Mouse (Mus musculus) stomach, embryonic 14.5 days (tissue): ENCODE measurements around the gene Mgmt. TPM values are rescaled to one million over a fixed set of nuclear protein-coding genes. Genes with fewer than 3 reads are reported as not detected.
A peak's percentile ranks its signal among the peaks of the same experiment; 100 is the strongest.

Source experiments
- ATAC-seq: fragments of 200-750 bp; cut with Nextera tagmentation; 2 replicates; pipeline ENCODE4 v1.8.0; 2017; ENCODE audit warnings: low read depth, moderate TSS enrichment; ENCODE audit not compliant: insufficient number of reproducible peaks, insufficient read depth, low FRiP score
- H3K27ac ChIP-seq: fragments of 300-500 bp; sonication (generic); 2 replicates; pipeline ENCODE4 v1.5.1; 2014; ENCODE audit warnings: mild to moderate bottlenecking, low read length, moderate library complexity, mixed read lengths
- H3K27me3 ChIP-seq: fragments of 300-500 bp; sonication (generic); 2 replicates; pipeline ENCODE4 v1.6.1; 2014; ENCODE audit warnings: low read length, control low read depth, mixed read lengths; ENCODE audit not compliant: control insufficient read depth, insufficient read depth
- H3K36me3 ChIP-seq: fragments of 300-500 bp; sonication (generic); 2 replicates; pipeline ENCODE4 v1.6.1; 2014; ENCODE audit warnings: mild to moderate bottlenecking, control low read depth, low read length, moderate library complexity, mixed read lengths; ENCODE audit not compliant: control insufficient read depth, insufficient read depth
- H3K4me1 ChIP-seq: fragments of 300-500 bp; sonication (generic); 2 replicates; pipeline ENCODE4 v1.6.1; 2014; ENCODE audit warnings: low read length, control low read depth, mixed read lengths; ENCODE audit not compliant: control insufficient read depth, insufficient read depth
- H3K4me2 ChIP-seq: fragments of 300-500 bp; sonication (generic); replicated peaks from 2 replicates; pipeline ENCODE4 v1.6.1; 2014; ENCODE audit warnings: low read depth, low read length, control low read depth
- H3K4me3 ChIP-seq: fragments of 300-500 bp; sonication (generic); 2 replicates; pipeline ENCODE4 v1.5.1; 2014; ENCODE audit warnings: low read depth, low read length, control low read depth
- H3K9ac ChIP-seq: fragments of 300-500 bp; sonication (generic); replicated peaks from 2 replicates; pipeline ENCODE4 v1.6.1; 2014; ENCODE audit warnings: low read depth, mild to moderate bottlenecking, control low read depth, low read length, moderate library complexity, mixed read lengths
- H3K9me3 ChIP-seq: fragments of 300-500 bp; sonication (generic); 2 replicates; pipeline ENCODE4 v1.6.1; 2016; ENCODE audit warnings: low read depth, low read length, control low read depth; ENCODE audit not compliant: control insufficient read depth
- WGBS: fragments of 180-500 bp; shearing (Covaris S2); extraction: QIAGEN DNeasy Blood & Tissue Kit; methylation state at CpG from one replicate; pipeline ENCODE4 v1.1.7; 2014; 5-methylcytosine and 5-hydroxymethylcytosine counted together
- polyA plus RNA-seq: library from polyadenylated mRNA; unstranded; fragments of >200 nt; fragmentation: Nextera tagmentation; extraction: Ambion mirVana; gene quantifications from 2 replicates; pipeline ENCODE4 v1.2.1, GENCODE M21; 2014

Mgmt gene
- polyA plus RNA-seq, 1 experiment from 2014 or later = 10.5 TPM

DNA sequence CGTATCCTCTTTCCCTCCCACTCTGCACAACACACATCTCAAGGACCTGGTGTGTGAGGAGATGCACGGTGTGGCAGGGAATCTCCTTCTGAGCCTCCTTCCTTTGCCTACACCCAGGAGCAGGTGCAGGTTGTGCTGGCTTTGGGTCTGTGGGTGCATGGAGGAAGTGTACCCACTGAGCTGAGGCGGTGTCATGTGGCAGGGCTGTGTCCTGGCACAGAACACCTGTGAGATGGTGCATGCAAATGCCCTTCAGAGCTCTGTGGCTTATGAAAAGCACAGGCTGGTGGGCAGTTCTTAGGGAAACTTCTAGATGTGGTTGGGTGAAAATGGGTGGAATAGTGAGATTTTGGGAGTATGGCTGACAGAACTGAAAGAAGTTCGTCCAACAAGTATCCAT is 44.0 kb downstream of the Mgmt start:
- ATAC-seq = no peak
- WGBS = 89% methylated on average over 4 of the region's 4 CpGs

DNA sequence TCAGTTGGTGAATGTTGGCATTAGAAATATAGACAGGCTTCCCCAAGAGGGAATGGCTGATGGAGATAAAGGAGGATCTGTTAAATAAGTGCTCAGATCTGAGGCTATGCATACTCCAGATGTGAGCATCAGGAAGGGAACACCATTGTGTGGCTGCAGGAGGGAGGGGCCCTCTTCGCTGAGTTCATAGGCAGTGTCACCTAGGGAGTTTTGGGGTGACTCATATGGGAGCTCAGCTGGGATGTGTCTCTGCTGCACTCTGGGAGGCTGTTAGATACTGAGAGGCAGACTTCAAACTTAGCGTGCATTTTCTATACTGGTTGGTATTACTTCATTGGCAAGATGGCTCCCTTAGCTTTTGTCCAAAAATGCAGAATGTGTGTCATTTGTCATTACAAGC is 48.0 kb downstream of the Mgmt start:
- Histone ChIP-seq H3K36me3 (no peaks in the 10 kb centered on the region), H3K9me3 (no peaks in the 10 kb centered on the region), H3K4me3 (no peak overlapping the region), H3K9ac (no peak overlapping the region), H3K4me1 (no peaks in the 10 kb centered on the region), H3K27ac (no peak overlapping the region), H3K27me3 (no peaks in the 10 kb centered on the region), H3K4me2 (no peak overlapping the region)
- no peak for ATAC-seq
- WGBS = 80% methylated on average over 2 of the region's 2 CpGs

More for the DNA sequence above, 44.0 kb downstream of the Mgmt start:
- Histone ChIP-seq H3K27me3 (no peaks in the 10 kb centered on the region), H3K9me3 (no peaks in the 10 kb centered on the region; the same call in 1 of the 2 replicates), H3K9ac (no peak overlapping the region), H3K4me3 (no peak overlapping the region), H3K4me2 (no peak overlapping the region), H3K36me3 (no peaks in the 10 kb centered on the region), H3K27ac (no peak overlapping the region), H3K4me1 (no peaks in the 10 kb centered on the region)

DNA sequence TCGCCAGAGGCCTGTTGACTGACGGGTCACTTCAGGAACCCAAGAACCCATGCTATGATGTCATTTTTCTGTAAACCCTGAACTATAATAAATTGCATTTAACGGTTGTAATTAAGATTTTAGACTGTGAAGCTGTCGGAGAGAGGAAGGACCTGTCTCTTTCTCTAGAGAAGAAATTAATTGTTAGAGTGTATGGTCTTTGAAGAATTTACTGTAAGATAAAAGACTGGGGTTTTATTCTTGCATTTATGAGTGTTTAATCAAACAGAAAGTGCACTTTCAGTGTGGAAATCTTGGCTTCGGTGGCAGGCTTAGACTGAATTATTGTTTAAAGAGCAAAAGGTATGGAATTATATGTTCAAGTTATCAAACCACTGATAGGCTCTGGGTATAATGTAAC is 49.5 kb downstream of the Mgmt start:
- H3K4me2 ChIP-seq = no peak overlapping the region
- no peaks in the 10 kb centered on the region for H3K4me1 ChIP-seq
- no peaks in the 10 kb centered on the region for H3K36me3 ChIP-seq
- WGBS = 59% methylated on average over 5 of the region's 5 CpGs
- H3K4me3 ChIP-seq = no peak overlapping the region
- no peaks in the 10 kb centered on the region for H3K27me3 ChIP-seq
- no peak overlapping the region for H3K27ac ChIP-seq
- no peaks in the 10 kb centered on the region for H3K9me3 ChIP-seq
- H3K9ac ChIP-seq = no peak overlapping the region
- no peak for ATAC-seq

DNA sequence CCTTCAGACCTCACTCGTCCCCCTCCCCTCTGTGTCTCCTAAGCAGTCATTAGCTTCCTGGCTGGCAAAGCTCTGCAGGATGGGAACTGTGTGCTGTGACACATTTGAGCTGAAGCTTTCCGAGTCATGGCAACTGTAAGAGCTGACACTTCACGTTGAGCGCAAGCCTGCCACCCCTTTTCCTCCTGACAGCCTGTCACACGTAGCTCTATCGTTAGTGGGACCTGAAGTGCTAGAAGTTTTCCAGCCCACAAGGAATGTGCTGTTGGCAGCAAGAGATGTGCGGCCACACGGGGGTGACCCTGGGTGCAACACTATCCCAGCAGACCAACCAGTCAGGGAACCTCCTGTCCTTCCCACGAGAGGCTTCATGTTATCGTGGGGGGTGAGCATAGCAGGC is 51.3 kb downstream of the Mgmt start:
- H3K4me3 ChIP-seq = no peak overlapping the region
- 61% methylated on average over 10 of the region's 10 CpGs for WGBS
- H3K9ac ChIP-seq = no peak overlapping the region
- H3K36me3 ChIP-seq = no peaks in the 10 kb centered on the region
- ATAC-seq = no peak
- no peak overlapping the region for H3K4me2 ChIP-seq
- H3K27me3 ChIP-seq = no peaks in the 10 kb centered on the region
- no peaks in the 10 kb centered on the region for H3K4me1 ChIP-seq
- no peak overlapping the region for H3K27ac ChIP-seq
- H3K9me3 ChIP-seq = no peaks in the 10 kb centered on the region

DNA sequence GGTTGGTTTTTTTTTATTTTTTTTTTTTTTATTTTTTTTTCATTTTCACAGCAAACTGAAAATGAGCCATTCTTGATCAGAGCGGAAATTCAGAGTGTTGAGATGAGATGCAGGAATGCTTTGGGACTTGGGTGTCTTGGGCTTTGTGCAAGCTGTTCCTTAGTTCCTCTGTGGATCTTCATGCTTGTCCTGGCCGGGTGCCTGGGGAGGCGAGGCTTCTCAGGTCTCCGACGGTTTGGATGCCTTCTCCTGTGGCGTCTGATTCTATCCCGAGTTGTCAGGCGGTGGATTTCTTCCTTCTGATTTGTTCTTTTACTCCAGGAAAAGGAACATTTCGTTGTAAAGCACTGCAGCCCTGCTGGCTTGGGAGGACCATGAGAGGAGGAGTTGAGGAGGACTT is 51.7 kb downstream of the Mgmt start:
- Histone ChIP-seq H3K4me2 (no peak overlapping the region), H3K9me3 (no peaks in the 10 kb centered on the region), H3K27ac (no peak overlapping the region), H3K9ac (no peak overlapping the region), H3K4me3 (no peak overlapping the region), H3K36me3 (no peaks in the 10 kb centered on the region), H3K4me1 (no peaks in the 10 kb centered on the region), H3K27me3 (no peaks in the 10 kb centered on the region)
- no peak for ATAC-seq
- WGBS = 66% methylated on average over 9 of the region's 9 CpGs

DNA sequence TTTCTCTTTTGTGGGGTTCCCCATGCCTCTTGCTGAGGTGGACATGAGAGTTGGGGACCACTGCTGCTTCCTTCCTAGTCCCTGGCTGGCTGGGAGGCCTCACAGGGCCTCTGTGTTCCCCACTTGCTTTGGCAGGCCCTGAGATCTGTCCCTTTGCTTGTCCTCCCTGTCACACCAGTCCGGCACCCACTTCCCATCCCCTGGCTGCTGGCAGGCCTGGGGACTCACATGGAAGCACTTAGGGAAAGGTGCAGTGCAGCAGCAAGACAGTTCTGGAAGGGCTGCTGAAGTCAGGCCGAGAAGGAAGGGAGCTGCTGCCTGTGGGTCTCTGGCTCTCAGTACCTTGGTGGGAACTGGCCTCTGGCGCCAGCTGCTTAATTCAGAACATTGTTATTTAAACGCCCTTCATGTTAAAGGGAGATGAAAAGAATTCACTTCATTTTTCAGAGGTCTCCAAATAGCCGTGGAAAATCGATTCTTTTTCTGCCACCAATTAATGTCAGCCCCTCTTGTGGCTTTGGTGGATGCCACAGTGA is 53.9 kb downstream of the Mgmt start:
- no peak overlapping the region for H3K4me2 ChIP-seq
- no peak overlapping the region for H3K9ac ChIP-seq
- H3K9me3 ChIP-seq = no peaks in the 10 kb centered on the region
- ATAC-seq = no peak
- H3K4me1 ChIP-seq = peaks cover 9% of the 10 kb centered on the region; the same call in 1 of the 2 replicates
- H3K27me3 ChIP-seq = no peaks in the 10 kb centered on the region
- no peak overlapping the region for H3K27ac ChIP-seq
- 73% methylated on average over 6 of the region's 6 CpGs for WGBS
- H3K36me3 ChIP-seq = no peaks in the 10 kb centered on the region
- no peak overlapping the region for H3K4me3 ChIP-seq

DNA sequence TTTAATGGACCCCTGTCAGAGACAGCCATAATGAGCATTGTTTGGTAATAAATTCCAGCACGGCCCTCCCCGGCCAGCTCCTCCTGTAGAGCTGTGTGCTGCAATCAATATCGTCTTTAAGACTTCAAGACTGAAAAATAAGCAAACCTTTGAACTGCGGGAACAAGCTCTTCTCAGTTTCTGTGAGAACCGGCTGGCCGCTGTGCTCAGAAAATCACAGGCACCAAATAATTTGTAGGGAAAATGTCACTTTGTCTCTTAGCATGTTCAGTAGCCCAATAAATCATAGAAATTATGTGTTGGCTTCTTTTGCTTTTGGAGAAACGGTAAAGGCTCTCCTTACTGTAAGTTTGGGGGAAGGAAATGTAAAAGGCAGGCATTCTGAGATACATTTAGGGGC is 58.2 kb downstream of the Mgmt start:
- peak overlapping the region; percentile 67 for H3K27ac ChIP-seq
- no peak overlapping the region for H3K4me2 ChIP-seq
- no peak overlapping the region for H3K4me3 ChIP-seq
- peaks cover 16% of the 10 kb centered on the region for H3K4me1 ChIP-seq
- no peak for ATAC-seq
- no peak overlapping the region for H3K9ac ChIP-seq
- no peaks in the 10 kb centered on the region for H3K9me3 ChIP-seq
- no peaks in the 10 kb centered on the region for H3K27me3 ChIP-seq
- WGBS = 12% methylated on average over 7 of the region's 7 CpGs
- H3K36me3 ChIP-seq = no peaks in the 10 kb centered on the region

DNA sequence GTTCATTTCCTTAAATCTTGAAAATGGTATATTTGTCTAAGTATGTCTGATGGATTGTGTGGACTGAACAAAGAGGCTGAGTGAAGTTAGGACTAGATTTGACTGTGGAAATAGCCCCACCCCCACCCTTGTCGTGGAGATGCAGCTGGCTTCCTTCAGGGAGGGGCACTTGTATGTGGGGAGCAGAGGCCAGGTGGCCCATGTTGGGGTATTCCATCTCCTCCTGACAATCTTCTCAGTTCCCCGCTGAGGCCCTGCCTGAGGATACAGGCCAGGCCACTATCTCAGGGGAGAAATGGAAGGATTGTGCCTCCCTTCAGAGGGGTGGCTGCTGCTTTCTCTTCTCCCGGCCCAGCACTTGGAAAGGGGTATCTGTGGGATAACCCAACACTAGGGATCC is 58.8 kb downstream of the Mgmt start:
- Histone ChIP-seq H3K27ac (peak overlapping the region; percentile 67; the same call in 1 of the 2 replicates), H3K4me3 (no peak overlapping the region), H3K36me3 (no peaks in the 10 kb centered on the region), H3K27me3 (no peaks in the 10 kb centered on the region), H3K4me1 (peaks cover 16% of the 10 kb centered on the region), H3K4me2 (no peak overlapping the region), H3K9ac (no peak overlapping the region), H3K9me3 (no peaks in the 10 kb centered on the region)
- WGBS = 25% methylated on average over 3 of the region's 3 CpGs
- ATAC-seq = peak; percentile 61; the same call in 1 of the 2 replicates

DNA sequence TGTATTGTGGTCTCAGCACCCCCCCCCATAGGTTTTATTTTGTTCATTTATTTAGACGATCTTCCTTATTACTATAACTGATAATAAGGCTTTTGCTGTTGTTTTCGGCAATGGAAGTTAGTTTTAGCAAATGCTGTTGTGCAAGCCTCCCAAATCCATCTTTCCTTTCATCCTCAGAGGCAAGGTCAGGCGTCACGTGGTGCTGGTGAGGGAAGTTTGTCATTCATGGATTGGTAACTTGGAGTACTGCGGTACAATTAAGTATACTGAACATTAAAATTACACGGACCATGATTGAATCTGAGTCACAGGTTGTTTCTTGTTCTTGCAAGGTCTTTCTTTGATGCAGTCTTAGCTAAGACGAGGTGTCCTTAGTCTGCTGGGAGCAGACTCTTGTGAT is 77.9 kb downstream of the Mgmt start:
- no peak overlapping the region for H3K4me3 ChIP-seq
- H3K9me3 ChIP-seq = no peaks in the 10 kb centered on the region
- H3K4me2 ChIP-seq = no peak overlapping the region
- no peak overlapping the region for H3K27ac ChIP-seq
- no peaks in the 10 kb centered on the region for H3K36me3 ChIP-seq
- 89% methylated on average over 7 of the region's 7 CpGs for WGBS
- no peaks in the 10 kb centered on the region for H3K27me3 ChIP-seq
- H3K4me1 ChIP-seq = no peaks in the 10 kb centered on the region
- no peak overlapping the region for H3K9ac ChIP-seq
- no peak for ATAC-seq
